ENCODE assay signal across 9 mouse cellular contexts in the genomic region with DNA sequence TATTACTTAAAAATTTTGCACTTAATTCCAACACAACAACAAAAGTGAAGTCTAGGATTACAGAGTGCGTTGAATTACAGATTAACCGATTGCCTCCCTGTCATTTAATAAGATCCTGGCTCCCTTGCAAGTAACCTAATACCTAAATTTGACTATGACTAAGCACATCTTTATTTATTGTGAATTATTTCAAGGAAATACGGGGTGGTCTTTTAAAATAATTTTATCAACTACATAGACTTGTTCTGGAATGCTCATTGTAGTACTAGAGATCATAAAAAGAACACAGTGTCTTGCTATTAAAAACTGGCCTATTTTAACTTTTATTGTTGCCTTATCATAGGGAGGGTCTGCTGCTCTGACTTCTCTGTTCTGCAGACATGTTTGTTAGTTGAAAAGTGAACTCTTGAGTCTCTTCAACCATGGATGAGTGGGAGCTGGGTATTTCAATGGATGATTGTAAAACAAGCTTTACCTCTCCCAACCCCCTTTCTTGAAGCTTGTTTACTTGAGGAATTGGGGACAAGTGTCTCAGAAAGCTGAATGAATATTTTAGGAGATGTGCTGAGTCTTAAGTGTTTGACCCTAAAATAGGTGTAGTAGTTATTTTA. TPM values are rescaled to one million over a fixed set of nuclear protein-coding genes. Genes with fewer than 3 reads are reported as not detected.
DNase-seq lines count a peak whose midpoint lies in the region; ATAC-seq and TF ChIP-seq lines count a peak whose summit lies in the region.
"Had no signal": no experiment of that assay in that cellular context is flagged by ENCODE, and none has a peak within 500 bp of the region (broad histone marks: within the 10 kb centered on the region; RNA-seq: fewer than 3 reads in every experiment).

No protein-coding gene starts in this region.

- peak overlapping the region; percentile 99 for H3K4me3 ChIP-seq in gastrocnemius, adult 2 months
- peak overlapping the region; percentile 100 for H3K4me3 ChIP-seq in C2C12 (ENCODE audit: insufficient read depth, poor library complexity, severe bottlenecking)
- H3K4me3 ChIP-seq in forebrain, embryonic 15.5 days = peak overlapping the region; percentile 90
- peak overlapping the region; percentile 51 to 96 for H3K4me3 ChIP-seq in liver, embryonic 14.5 days (ENCODE audit: insufficient read depth in 1 of 2, low read depth in 2 of 2, low read length in 2 of 2)

- 29% methylated on average over 3 of the region's 3 CpGs for WGBS in forebrain, embryonic 15.5 days
- WGBS in liver, embryonic 14.5 days (ENCODE audit: insufficient replicate concordance) = 26% methylated on average over 3 of the region's 3 CpGs

- H3ac ChIP-seq in C2C12 (ENCODE audit: control insufficient read depth, insufficient read length, low read depth) = no peak overlapping the region

- ATAC-seq in forebrain, embryonic 15.5 days (replicated peaks) = no peak
- no peak for ATAC-seq in liver, embryonic 14.5 days (ENCODE audit: insufficient read depth)

- H3K79me3 ChIP-seq in C2C12 (ENCODE audit: low read depth) = peaks cover 61% of the 10 kb centered on the region

- no peaks in the 10 kb centered on the region for H3K27me3 ChIP-seq in C2C12 (ENCODE audit: control insufficient read depth, insufficient read depth, insufficient read length)
- no peaks in the 10 kb centered on the region for H3K27me3 ChIP-seq in forebrain, embryonic 15.5 days
- H3K27me3 ChIP-seq in liver, embryonic 14.5 days (ENCODE audit: control insufficient read depth, insufficient read depth, low read length) = no peaks in the 10 kb centered on the region

- H3K27ac ChIP-seq in gastrocnemius, adult 2 months = peak overlapping the region; percentile 99
- H3K27ac ChIP-seq in forebrain, embryonic 15.5 days (replicated peaks) = no peak overlapping the region
- H3K27ac ChIP-seq in liver, embryonic 14.5 days = no peak overlapping the region

- peaks cover 11% of the 10 kb centered on the region for H3K36me3 ChIP-seq in C2C12 (ENCODE audit: control insufficient read depth, insufficient read depth)
- H3K36me3 ChIP-seq in forebrain, embryonic 15.5 days = peaks cover 12% of the 10 kb centered on the region
- peaks cover 9% of the 10 kb centered on the region for H3K36me3 ChIP-seq in liver, embryonic 14.5 days (replicated peaks; ENCODE audit: control insufficient read depth, insufficient read depth, low read depth)

- peak overlapping the region; percentile 66 for H3K4me2 ChIP-seq in forebrain, embryonic 15.5 days (replicated peaks)
- H3K4me2 ChIP-seq in liver, embryonic 14.5 days (ENCODE audit: low read depth) = peak overlapping the region; percentile 92

- TF ChIP-seq EP300 in liver, embryonic 14.5 days (IDR thresholded peaks at IDR 0.05; ENCODE audit: low read depth) = no peak

- H3K79me2 ChIP-seq in C2C12 (ENCODE audit: control insufficient read depth, insufficient read depth) = peaks cover 64% of the 10 kb centered on the region

- no peak for DNase-seq in gastrocnemius, adult 2 months
- DNase-seq in gastrocnemius, adult 8-10 months (ENCODE audit: low spot score in 2 of 2) = no peak
- no peak for DNase-seq in liver, embryonic 14.5 days (ENCODE audit: low read depth in 3 of 3, low spot score in 3 of 3)
- DNase-seq in adrenal gland, postnatal 4 days (ENCODE audit: low spot score in 2 of 2) = no peak
- DNase-seq in spleen, postnatal 36 days (ENCODE audit: low spot score in 2 of 2) = no peak
- no peak for DNase-seq in left cerebral cortex, postnatal 14 days (ENCODE audit: low spot score in 2 of 2)
- DNase-seq: lung, adult 18-20 months had no signal

- intact Hi-C loops in gastrocnemius, adult 2 months (cut with DNase I) = no loop called here
- intact Hi-C loops in left cerebral cortex, postnatal 14 days (cut with DNase I) = no loop called here

- no peak for TF ChIP-seq CTCF in gastrocnemius, adult 2 months (IDR thresholded peaks at IDR 0.05)
- TF ChIP-seq CTCF in C2C12 (IDR thresholded peaks at IDR 0.05; ENCODE audit: control insufficient read depth, insufficient read depth, insufficient read length) = no peak
- no peak for TF ChIP-seq CTCF in liver, embryonic 14.5 days (IDR thresholded peaks at IDR 0.05; ENCODE audit: low read depth)

- peaks cover 30% of the 10 kb centered on the region for H3K4me1 ChIP-seq in forebrain, embryonic 15.5 days
- peaks cover 10 to 18% of the 10 kb centered on the region in 2 experiments for H3K4me1 ChIP-seq in liver, embryonic 14.5 days (replicated peaks; ENCODE audit: control insufficient read depth in 2 of 2, insufficient read depth in 2 of 2, low read length in 1 of 2)

- H3K9me3 ChIP-seq in forebrain, embryonic 15.5 days = no peaks in the 10 kb centered on the region
- no peaks in the 10 kb centered on the region for H3K9me3 ChIP-seq in liver, embryonic 14.5 days (ENCODE audit: control insufficient read depth, low read length)

- H3K9ac ChIP-seq in forebrain, embryonic 15.5 days (replicated peaks) = peak overlapping the region; percentile 95
- peak overlapping the region; percentile 100 for H3K9ac ChIP-seq in liver, embryonic 14.5 days (replicated peaks)

TF ChIP-seq in C2C12, 6 proteins besides CTCF, POLR2A, EP300 and RAD21:
- TF ChIP-seq MYOD1 (IDR thresholded peaks at IDR 0.05; ENCODE audit: control insufficient read depth, insufficient read length, low read depth) (no peak), USF1 (IDR thresholded peaks at IDR 0.05; ENCODE audit: low read depth) (no peak), MAX (IDR thresholded peaks at IDR 0.05) (no peak), MYOG (IDR thresholded peaks at IDR 0.05; ENCODE audit: control insufficient read depth, extremely low read depth, insufficient read length) (no peak), CEBPB (IDR thresholded peaks at IDR 0.05; ENCODE audit: low read depth) (no peak), FOSL1 (IDR thresholded peaks at IDR 0.05; ENCODE audit: insufficient read depth, low read length, poor library complexity, severe bottlenecking) (no peak)

RNA-seq across cellular contexts. Expression of a gene that starts 1.4 kb away (rescaled TPM):
- 100 to 1,000 TPM; 269 to 292 TPM for total RNA-seq in gastrocnemius, adult 2 months (2021)
- total RNA-seq in gastrocnemius, adult 8-10 months (2022) = 100 to 1,000 TPM; 285 to 312 (median 290) TPM
- polyA plus RNA-seq in C2C12 (2012; fragmentation: generic; extraction: Trizol) = 149 TPM
- polyA plus RNA-seq in forebrain, embryonic 15.5 days (2015; fragmentation: Nextera tagmentation; extraction: Ambion mirVana) = 1,081 and 1,145 TPM in 2 replicates
- polyA plus RNA-seq in liver, embryonic 14.5 days (2012; rRNA removed) = 32.9 and 55.6 TPM in 2 replicates
- 281 and 285 TPM in 2 replicates for polyA plus RNA-seq in liver, embryonic 14.5 days (2014; fragmentation: Nextera tagmentation; extraction: Ambion mirVana)
- 100 to 1,000 TPM; 362 to 376 TPM for total RNA-seq in adrenal gland, postnatal 4 days (2021)
- 100 to 1,000 TPM; 473 to 503 TPM for total RNA-seq in left cerebral cortex, postnatal 14 days (2021)

RNA-seq across cellular contexts. Expression of a gene that starts 19.4 kb away (rescaled TPM):
- total RNA-seq in gastrocnemius, adult 2 months (2021) = not detected
- not detected for total RNA-seq in gastrocnemius, adult 8-10 months (2022)
- not detected for polyA plus RNA-seq in C2C12 (2012; fragmentation: generic; extraction: Trizol)
- not detected in 2 replicates for polyA plus RNA-seq in forebrain, embryonic 15.5 days (2015; fragmentation: Nextera tagmentation; extraction: Ambion mirVana)
- polyA plus RNA-seq in liver, embryonic 14.5 days (2012; rRNA removed) = not detected in 2 replicates
- polyA plus RNA-seq in liver, embryonic 14.5 days (2014; fragmentation: Nextera tagmentation; extraction: Ambion mirVana) = not detected in 2 replicates
- not detected for total RNA-seq in adrenal gland, postnatal 4 days (2021)
- total RNA-seq in left cerebral cortex, postnatal 14 days (2021) = not detected

RNA-seq across cellular contexts. Expression of a gene that starts 49.7 kb away (rescaled TPM):
- total RNA-seq in gastrocnemius, adult 2 months (2021) = under 1 TPM; 0.31 to 0.59 TPM
- total RNA-seq in gastrocnemius, adult 8-10 months (2022) = under 1 TPM; 0.31 to 0.39 (median 0.34) TPM
- 25.3 TPM for polyA plus RNA-seq in C2C12 (2012; fragmentation: generic; extraction: Trizol)
- polyA plus RNA-seq in forebrain, embryonic 15.5 days (2015; fragmentation: Nextera tagmentation; extraction: Ambion mirVana) = 3.4 and 4.2 TPM in 2 replicates
- polyA plus RNA-seq in liver, embryonic 14.5 days (2012; rRNA removed) = 1.3 and 1.6 TPM in 2 replicates
- polyA plus RNA-seq in liver, embryonic 14.5 days (2014; fragmentation: Nextera tagmentation; extraction: Ambion mirVana) = 1.8 and 2.0 TPM in 2 replicates
- 10 to 100 TPM; 66.8 to 71.8 TPM for total RNA-seq in adrenal gland, postnatal 4 days (2021)
- total RNA-seq in left cerebral cortex, postnatal 14 days (2021) = 1 to 10 TPM; 5.3 to 7.1 TPM

Comparison
In these comparisons a context has a peak if more than half of its experiments do, and no peak if none do; other contexts are left out.
1. RNA of a gene that starts 49.7 kb away (total RNA-seq): 66.8 to 71.8 TPM in adrenal gland, postnatal 4 days; 5.3 to 7.1 TPM in left cerebral cortex, postnatal 14 days, 0.31 to 0.59 TPM in gastrocnemius, adult 2 months and 0.31 to 0.39 TPM in gastrocnemius, adult 8-10 months; every median in the first group is over 4 times any median in the second.
2. Peak in every context shown above with its lines, with median percentiles within 50 percentile points of each other: H3K4me3 ChIP-seq.